Mouse (Mus musculus) brain, embryonic 14.5 days (tissue): Measurements from ENCODE around the gene Dclk1. TPM values are rescaled to one million over a fixed set of nuclear protein-coding genes. Genes with fewer than 3 reads are reported as not detected.

Source experiments
- DNase-seq: peaks from one replicate; pipeline ENCODE4 v3.0.0-alpha.2; 2011; ENCODE audit warnings: low read depth
- CTCF ChIP-seq: fragments of 200-500 bp; IDR thresholded peaks from 2 replicates; pipeline ENCODE4 v1.5.1; 2012; ENCODE audit warnings: inconsistent platforms, mild to moderate bottlenecking, moderate library complexity, borderline replicate concordance; ENCODE audit not compliant: insufficient read depth, insufficient read length; ENCODE audit errors: extremely low read depth
- POLR2A ChIP-seq: fragments of 200-500 bp; IDR thresholded peaks from 2 replicates; pipeline ENCODE4 v1.6.1; 2012; ENCODE audit warnings: mild to moderate bottlenecking, inconsistent platforms, borderline replicate concordance; ENCODE audit not compliant: poor library complexity, insufficient read depth, insufficient read length, severe bottlenecking; ENCODE audit errors: extremely low read depth
- polyA plus RNA-seq: library from polyadenylated mRNA; depleted of rRNA; stranded (reverse); fragments of >200 nt; gene quantifications from 2 replicates; pipeline ENCODE4 v1.2.3, GENCODE M21; 2012

Dclk1 gene
- polyA plus RNA-seq, 1 experiment, result 175 TPM

GRCm38 (mm10) chr3:55423640-55424397 is 181.7 kb downstream of the Dclk1 start:
- peak; percentile 96 for DNase-seq
- TF ChIP-seq POLR2A (no peak), CTCF (peak; percentile 25; the same call in 1 of the 2 replicates)

DNA sequence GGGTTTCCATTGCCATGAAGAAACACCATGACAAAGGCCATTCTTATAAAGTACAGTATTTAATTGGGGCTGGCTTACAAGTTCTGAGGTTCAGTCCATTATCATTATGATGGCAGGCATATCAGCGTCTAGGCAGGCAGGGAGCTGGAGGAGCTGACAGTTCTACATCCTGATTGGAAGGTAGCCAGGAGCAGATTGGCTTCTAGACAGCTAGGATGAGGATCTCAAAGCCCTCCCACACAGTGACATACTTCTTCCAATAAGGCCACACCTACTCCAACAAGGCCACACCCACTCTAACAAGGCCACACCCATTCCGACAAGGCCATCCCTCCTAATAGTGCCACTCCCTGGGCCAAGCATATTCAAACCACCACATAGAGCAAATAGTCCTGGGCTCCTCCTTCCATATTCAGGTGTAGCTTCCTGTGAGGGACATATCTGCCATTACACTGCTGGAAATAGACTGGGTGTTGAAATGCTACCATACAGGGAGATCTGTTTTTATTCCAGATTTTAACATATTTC is 187.9 kb downstream of the Dclk1 start:
- peak; percentile 50 for DNase-seq
- TF ChIP-seq CTCF, result no peak
- no peak for TF ChIP-seq POLR2A

DNA sequence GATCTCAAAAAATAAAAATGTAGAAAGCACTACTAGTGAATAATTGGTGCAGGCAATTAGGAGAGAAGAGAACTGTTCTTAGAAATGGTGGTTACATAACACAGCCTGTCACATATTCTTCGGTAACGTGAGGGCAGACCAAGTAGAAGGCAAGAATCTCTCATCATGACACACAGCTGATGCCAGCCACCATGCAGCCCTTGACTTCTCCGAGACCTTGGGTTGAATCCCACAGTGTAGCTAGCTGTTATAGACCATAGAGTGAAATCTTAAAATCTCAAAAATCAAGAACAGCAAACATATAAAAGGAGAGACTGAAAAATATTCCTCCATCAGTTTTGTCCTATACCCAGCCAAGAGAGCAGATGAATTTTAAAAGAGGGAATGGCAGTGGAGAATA is 189.1 kb downstream of the Dclk1 start:
- no peak for TF ChIP-seq POLR2A
- no peak for TF ChIP-seq CTCF
- no peak for DNase-seq

- no peak for TF ChIP-seq CTCF
- no peak for TF ChIP-seq POLR2A
- peak; percentile 42 for DNase-seq
Observed at GRCm38 (mm10) chr3:55434276-55434675, 192.1 kb downstream of the Dclk1 start.

DNA sequence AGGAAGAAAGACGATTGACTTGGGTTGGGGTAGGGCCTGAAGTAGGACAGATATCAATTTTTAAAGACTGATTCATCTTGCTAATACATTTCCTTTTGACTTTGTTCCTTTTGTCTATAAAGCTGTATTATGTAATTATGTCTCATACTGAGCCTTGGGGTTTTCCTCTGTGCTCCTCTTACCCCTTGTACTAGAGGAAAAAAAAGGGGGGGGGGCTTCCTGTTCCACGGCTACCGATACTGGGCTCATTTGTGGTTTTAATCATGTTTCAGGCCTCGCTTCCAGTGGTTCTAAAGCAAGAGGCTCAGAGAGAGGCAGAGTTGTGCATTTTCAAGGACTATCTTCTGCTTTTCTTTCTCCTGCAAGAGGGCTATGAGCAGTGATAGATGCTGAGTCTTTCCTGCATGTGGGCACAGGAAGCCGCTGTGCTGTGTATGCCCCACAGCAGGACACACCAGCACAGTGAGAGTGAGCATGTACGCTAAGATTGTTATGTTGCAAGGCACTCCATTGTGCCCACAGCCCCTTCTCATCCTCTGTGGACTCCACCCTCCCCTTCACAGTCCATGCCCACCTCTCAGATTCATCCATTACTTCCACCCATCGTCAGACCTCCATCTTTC is 196.8 kb downstream of the Dclk1 start:
- TF ChIP-seq CTCF (no peak), POLR2A (no peak)
- no peak for DNase-seq

DNA sequence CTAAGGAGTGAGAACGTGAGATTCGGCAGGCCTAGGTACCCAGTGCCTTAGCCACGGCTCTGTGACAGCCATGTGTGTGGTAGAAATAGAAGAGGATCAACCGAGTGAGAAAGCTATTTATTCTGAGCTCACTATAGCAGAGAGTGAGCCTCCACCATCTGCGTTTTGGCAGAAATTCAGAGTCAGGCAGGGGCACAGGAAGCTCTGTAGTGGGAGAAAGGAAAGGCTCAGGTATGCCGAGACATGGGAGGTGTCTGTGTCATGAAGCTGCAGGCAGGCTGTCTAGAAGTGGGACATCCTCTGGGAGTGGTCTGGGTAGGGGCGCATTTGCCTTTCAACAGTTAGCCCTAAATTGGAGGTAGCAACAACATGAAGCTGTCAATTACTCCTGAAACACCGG is 198.2 kb downstream of the Dclk1 start:
- TF ChIP-seq CTCF (no peak), POLR2A (no peak)
- DNase-seq, result peak; percentile 66

GRCm38 (mm10) chr3:55442012-55442645 is 200.0 kb downstream of the Dclk1 start:
- DNase-seq, result no peak
- TF ChIP-seq CTCF (no peak), POLR2A (no peak)

GRCm38 (mm10) chr3:55443271-55443670 is 201.1 kb downstream of the Dclk1 start:
- DNase-seq, result no peak
- TF ChIP-seq CTCF (no peak), POLR2A (no peak)

- no peak for TF ChIP-seq CTCF
- no peak for TF ChIP-seq POLR2A
- DNase-seq, result peak; percentile 45
Observed at GRCm38 (mm10) chr3:55443725-55444124, 201.6 kb downstream of the Dclk1 start.

DNA sequence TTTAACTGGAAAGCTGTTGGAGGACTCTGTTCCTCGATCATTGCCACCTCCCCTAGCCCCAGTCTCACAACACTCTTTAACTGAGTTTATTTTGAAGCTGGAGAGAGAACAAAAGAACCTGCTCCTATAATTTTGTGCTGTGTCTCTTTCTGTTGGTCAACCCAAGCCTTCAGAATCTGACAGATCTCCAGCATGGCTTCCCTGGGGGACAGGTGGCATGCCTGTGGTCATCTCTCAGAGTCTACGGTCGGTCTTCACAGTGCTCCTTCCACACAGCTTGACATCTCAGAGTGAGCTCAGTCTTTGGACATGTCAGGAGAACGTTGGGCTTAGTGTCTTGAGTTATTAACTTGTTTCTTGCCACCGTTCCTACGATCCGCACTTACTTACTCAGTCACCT is 204.5 kb downstream of the Dclk1 start:
- DNase-seq, result no peak
- TF ChIP-seq POLR2A (no peak), CTCF (no peak)
